Mouse (Mus musculus): Measurements from ENCODE around the gene Cdc25b. TPM values are rescaled to one million over a fixed set of nuclear protein-coding genes. Genes with fewer than 3 reads are reported as not detected.

Gene Cdc25b
- polyA plus RNA-seq, 1 experiment from 2014 or later: 18.5 TPM

GRCm38 (mm10) chr2:131143007-131143780 is 43.6 kb upstream of the Cdc25b start:
- H3K9ac ChIP-seq (ENCODE audit: low read depth, low read length): no peak overlapping the region
- no peaks in the 10 kb centered on the region for H3K27me3 ChIP-seq (ENCODE audit: control insufficient read depth, insufficient read depth, low read depth, low read length)
- no peak overlapping the region for H3K27ac ChIP-seq (ENCODE audit: low read length)
- no peaks in the 10 kb centered on the region for H3K9me3 ChIP-seq (replicated peaks; ENCODE audit: control insufficient read depth, low read length, poor library complexity, severe bottlenecking)
- no peak for ATAC-seq
- peaks cover 33% of the 10 kb centered on the region for H3K36me3 ChIP-seq (ENCODE audit: control insufficient read depth, insufficient read depth, low read length)
- H3K4me2 ChIP-seq (ENCODE audit: low read length): no peak overlapping the region
- no peak overlapping the region for H3K4me3 ChIP-seq (ENCODE audit: low read depth, low read length)
- WGBS: 70% methylated on average over 22 of the region's 22 CpGs
- H3K4me1 ChIP-seq (ENCODE audit: control insufficient read depth, insufficient read depth, low read length): no peaks in the 10 kb centered on the region

- no peaks in the 10 kb centered on the region for H3K9me3 ChIP-seq (replicated peaks; ENCODE audit: control insufficient read depth, low read length, poor library complexity, severe bottlenecking)
- H3K36me3 ChIP-seq (ENCODE audit: control insufficient read depth, insufficient read depth, low read length): peaks cover 43% of the 10 kb centered on the region
- no peaks in the 10 kb centered on the region for H3K27me3 ChIP-seq (ENCODE audit: control insufficient read depth, insufficient read depth, low read depth, low read length)
- no peak overlapping the region for H3K4me3 ChIP-seq (ENCODE audit: low read depth, low read length)
- no peaks in the 10 kb centered on the region for H3K4me1 ChIP-seq (ENCODE audit: control insufficient read depth, insufficient read depth, low read length)
- 76% methylated on average over 13 of the region's 13 CpGs for WGBS
- H3K9ac ChIP-seq (ENCODE audit: low read depth, low read length): no peak overlapping the region
- no peak overlapping the region for H3K27ac ChIP-seq (ENCODE audit: low read length)
- ATAC-seq: no peak
- no peak overlapping the region for H3K4me2 ChIP-seq (ENCODE audit: low read length)
These were observed 41.6 kb upstream of the Cdc25b start for GRCm38 (mm10) chr2:131145121-131145520.

GRCm38 (mm10) chr2:131145536-131145935 is 41.2 kb upstream of the Cdc25b start:
- Histone ChIP-seq H3K4me1 (ENCODE audit: control insufficient read depth, insufficient read depth, low read length) (no peaks in the 10 kb centered on the region), H3K9ac (ENCODE audit: low read depth, low read length) (no peak overlapping the region), H3K36me3 (ENCODE audit: control insufficient read depth, insufficient read depth, low read length) (peaks cover 43% of the 10 kb centered on the region), H3K4me2 (ENCODE audit: low read length) (no peak overlapping the region), H3K4me3 (ENCODE audit: low read depth, low read length) (no peak overlapping the region), H3K27ac (ENCODE audit: low read length) (no peak overlapping the region), H3K27me3 (ENCODE audit: control insufficient read depth, insufficient read depth, low read depth, low read length) (no peaks in the 10 kb centered on the region), H3K9me3 (replicated peaks; ENCODE audit: control insufficient read depth, low read length, poor library complexity, severe bottlenecking) (no peaks in the 10 kb centered on the region)
- no peak for ATAC-seq
- 88% methylated on average over 2 of the region's 2 CpGs for WGBS

DNA sequence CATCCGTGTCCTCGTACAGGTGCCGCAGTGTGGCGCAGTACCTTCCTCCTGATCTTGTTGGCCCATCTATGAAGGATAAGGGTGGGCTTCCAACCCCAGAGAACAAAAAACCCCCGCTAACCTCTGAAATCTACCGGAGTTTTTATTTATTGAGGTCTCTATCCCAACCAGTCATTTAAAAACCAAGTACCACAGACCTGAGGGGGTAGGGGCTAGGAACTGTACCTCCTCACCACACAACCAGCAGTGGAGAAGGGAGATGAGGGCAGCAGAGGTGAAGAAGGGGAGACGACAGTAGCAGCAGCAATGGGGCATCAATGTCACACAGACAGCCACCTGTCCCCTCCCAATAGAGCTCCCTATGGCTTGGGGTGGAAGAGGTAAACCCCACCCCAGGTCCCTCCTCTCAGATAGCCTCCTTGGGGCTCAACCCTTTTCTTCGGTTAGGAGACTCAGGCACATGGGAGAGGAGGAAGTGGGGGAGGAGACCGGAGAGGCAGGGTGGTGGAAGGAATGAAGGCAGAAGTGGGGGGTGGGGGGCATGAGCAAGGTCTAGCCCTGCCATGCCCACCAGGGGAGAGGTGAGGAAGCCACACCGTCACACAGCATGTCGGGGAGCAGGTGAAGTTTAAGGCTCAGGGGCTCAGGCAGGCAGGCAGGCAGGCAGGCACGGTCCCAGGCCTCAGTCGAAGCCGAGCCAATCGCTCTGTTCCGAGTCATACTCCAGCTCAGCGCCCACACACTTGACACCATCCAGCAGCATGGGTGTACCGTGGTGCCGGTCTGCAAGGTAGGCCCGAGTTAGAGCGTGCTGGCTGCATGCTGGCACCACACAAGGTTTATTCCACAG is 40.3 kb upstream of the Cdc25b start:
- Histone ChIP-seq H3K27ac (ENCODE audit: low read length) (no peak overlapping the region), H3K4me3 (ENCODE audit: low read depth, low read length) (no peak overlapping the region), H3K4me2 (ENCODE audit: low read length) (no peak overlapping the region), H3K9ac (ENCODE audit: low read depth, low read length) (no peak overlapping the region; the same call in 1 of the 2 replicates), H3K27me3 (ENCODE audit: control insufficient read depth, insufficient read depth, low read depth, low read length) (no peaks in the 10 kb centered on the region), H3K4me1 (ENCODE audit: control insufficient read depth, insufficient read depth, low read length) (no peaks in the 10 kb centered on the region), H3K9me3 (replicated peaks; ENCODE audit: control insufficient read depth, low read length, poor library complexity, severe bottlenecking) (no peaks in the 10 kb centered on the region), H3K36me3 (ENCODE audit: control insufficient read depth, insufficient read depth, low read length) (peaks cover 43% of the 10 kb centered on the region)
- no peak for ATAC-seq
- 95% methylated on average over 21 of the region's 21 CpGs for WGBS

DNA sequence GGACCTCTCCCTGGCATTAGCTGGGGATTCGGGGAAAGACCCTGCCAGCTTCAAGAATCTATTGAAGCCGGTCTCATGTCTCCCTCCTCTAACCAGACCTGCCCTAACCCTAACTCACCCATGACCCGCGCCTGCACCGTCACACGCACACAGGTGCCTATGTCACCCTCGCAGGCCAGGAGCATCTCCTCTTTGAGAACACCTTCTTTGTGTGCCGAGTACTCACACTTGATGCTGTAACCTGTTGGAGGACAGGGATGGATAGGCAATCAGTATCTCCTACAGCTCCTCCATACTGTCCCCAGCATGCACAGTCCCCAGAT is 39.7 kb upstream of the Cdc25b start:
- H3K4me1 ChIP-seq (ENCODE audit: control insufficient read depth, insufficient read depth, low read length): no peaks in the 10 kb centered on the region
- no peak for ATAC-seq
- H3K4me2 ChIP-seq (ENCODE audit: low read length): no peak overlapping the region
- H3K27me3 ChIP-seq (ENCODE audit: control insufficient read depth, insufficient read depth, low read depth, low read length): no peaks in the 10 kb centered on the region
- H3K36me3 ChIP-seq (ENCODE audit: control insufficient read depth, insufficient read depth, low read length): peaks cover 43% of the 10 kb centered on the region
- H3K4me3 ChIP-seq (ENCODE audit: low read depth, low read length): no peak overlapping the region
- no peaks in the 10 kb centered on the region for H3K9me3 ChIP-seq (replicated peaks; ENCODE audit: control insufficient read depth, low read length, poor library complexity, severe bottlenecking)
- 95% methylated on average over 8 of the region's 8 CpGs for WGBS
- no peak overlapping the region for H3K27ac ChIP-seq (ENCODE audit: low read length)
- H3K9ac ChIP-seq (ENCODE audit: low read depth, low read length): no peak overlapping the region

- no peak overlapping the region for H3K4me2 ChIP-seq (ENCODE audit: low read length)
- no peak overlapping the region for H3K9ac ChIP-seq (ENCODE audit: low read depth, low read length)
- no peak overlapping the region for H3K4me3 ChIP-seq (ENCODE audit: low read depth, low read length)
- WGBS: 91% methylated on average over 8 of the region's 8 CpGs
- H3K27ac ChIP-seq (ENCODE audit: low read length): no peak overlapping the region
- H3K9me3 ChIP-seq (replicated peaks; ENCODE audit: control insufficient read depth, low read length, poor library complexity, severe bottlenecking): no peaks in the 10 kb centered on the region
- no peaks in the 10 kb centered on the region for H3K27me3 ChIP-seq (ENCODE audit: control insufficient read depth, insufficient read depth, low read depth, low read length)
- peaks cover 40% of the 10 kb centered on the region for H3K36me3 ChIP-seq (ENCODE audit: control insufficient read depth, insufficient read depth, low read length)
- ATAC-seq: no peak
- no peaks in the 10 kb centered on the region for H3K4me1 ChIP-seq (ENCODE audit: control insufficient read depth, insufficient read depth, low read length)
These were observed 38.1 kb upstream of the Cdc25b start for GRCm38 (mm10) chr2:131148353-131149253.

DNA sequence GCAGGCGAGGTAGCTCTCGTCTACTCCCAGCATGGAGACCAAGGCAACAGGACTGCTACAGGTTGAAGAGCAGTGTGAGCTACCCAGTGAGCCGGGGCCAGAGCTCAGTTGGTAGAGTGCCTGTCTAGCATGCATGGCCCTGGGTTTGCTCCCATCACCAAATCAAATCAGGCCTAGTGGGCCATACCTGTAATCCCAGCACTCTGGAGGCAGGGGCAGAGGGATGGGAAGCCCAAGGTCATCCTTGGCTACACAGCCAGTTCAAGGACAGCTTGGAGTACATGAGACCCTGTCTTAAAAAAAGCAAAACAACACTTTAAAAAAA is 37.5 kb upstream of the Cdc25b start:
- H3K36me3 ChIP-seq (ENCODE audit: control insufficient read depth, insufficient read depth, low read length): peaks cover 37% of the 10 kb centered on the region
- no peak for ATAC-seq
- 97% methylated on average over 3 of the region's 3 CpGs for WGBS

DNA sequence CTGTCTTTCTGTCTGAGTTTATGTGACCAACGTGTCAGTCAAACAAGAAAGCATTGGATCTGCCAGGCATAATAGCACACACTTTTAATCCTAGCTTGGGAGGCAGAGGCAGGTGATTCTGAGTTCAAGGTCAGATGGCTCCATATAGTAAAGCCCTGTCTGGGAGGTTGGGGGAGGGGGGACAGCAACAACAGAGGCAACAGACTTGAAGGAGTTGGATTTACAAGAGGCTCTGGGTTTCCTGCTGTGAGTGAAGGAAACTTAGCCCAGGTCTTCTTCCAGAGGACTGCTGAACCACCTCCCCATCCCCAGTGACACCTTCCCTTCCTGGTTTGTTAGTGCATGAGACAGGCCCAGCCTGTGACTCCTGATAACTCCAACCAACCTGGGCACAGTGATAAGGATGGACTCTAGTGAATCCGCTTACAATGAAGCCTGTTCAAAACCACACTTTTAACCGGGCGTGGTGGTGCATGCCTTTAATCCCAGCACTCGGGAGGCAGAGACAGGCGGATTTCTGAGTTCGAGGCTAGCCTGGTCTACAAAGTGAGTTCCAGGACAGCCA is 34.5 kb upstream of the Cdc25b start:
- peaks cover 19% of the 10 kb centered on the region for H3K36me3 ChIP-seq (ENCODE audit: control insufficient read depth, insufficient read depth, low read length)
- no peak for ATAC-seq

More for the DNA sequence above, 37.5 kb upstream of the Cdc25b start:
- Histone ChIP-seq H3K4me2 (ENCODE audit: low read length) (no peak overlapping the region), H3K4me3 (ENCODE audit: low read depth, low read length) (no peak overlapping the region), H3K27ac (ENCODE audit: low read length) (no peak overlapping the region), H3K4me1 (ENCODE audit: control insufficient read depth, insufficient read depth, low read length) (no peaks in the 10 kb centered on the region), H3K9me3 (replicated peaks; ENCODE audit: control insufficient read depth, low read length, poor library complexity, severe bottlenecking) (no peaks in the 10 kb centered on the region), H3K9ac (ENCODE audit: low read depth, low read length) (no peak overlapping the region), H3K27me3 (ENCODE audit: control insufficient read depth, insufficient read depth, low read depth, low read length) (no peaks in the 10 kb centered on the region)

More for the DNA sequence above, 34.5 kb upstream of the Cdc25b start:
- Histone ChIP-seq H3K4me1 (ENCODE audit: control insufficient read depth, insufficient read depth, low read length) (no peaks in the 10 kb centered on the region; the same call in 1 of the 2 replicates), H3K4me3 (ENCODE audit: low read depth, low read length) (no peak overlapping the region), H3K27me3 (ENCODE audit: control insufficient read depth, insufficient read depth, low read depth, low read length) (no peaks in the 10 kb centered on the region), H3K9me3 (replicated peaks; ENCODE audit: control insufficient read depth, low read length, poor library complexity, severe bottlenecking) (no peaks in the 10 kb centered on the region), H3K4me2 (ENCODE audit: low read length) (no peak overlapping the region), H3K27ac (ENCODE audit: low read length) (no peak overlapping the region), H3K9ac (ENCODE audit: low read depth, low read length) (no peak overlapping the region)
- 94% methylated on average over 7 of the region's 7 CpGs for WGBS
